Mouse (Mus musculus) left cerebral cortex, postnatal 10 days (tissue): ENCODE results near the gene 1700003F12Rik. TPM values are rescaled to one million over a fixed set of nuclear protein-coding genes. Genes with fewer than 3 reads are reported as not detected.

Source experiments
- DNase-seq, 2 experiments: peaks; one replicate each; pipeline ENCODE4 v3.0.0; 2021 to 2022; ENCODE audit warnings: low spot score in 2 of 2, mixed read lengths in 1 of 2; ENCODE audit errors: extremely low spot score in 1 of 2
- intact Hi-C: fragments of 180-260 bp; cut with DNase I; formaldehyde crosslinking; loops from one replicate; pipeline ENCODE4 v1.15.1; 2025
- total RNA-seq, 2 experiments: library from RNA; stranded (reverse); gene quantifications; 2 replicates each; pipeline ENCODE4 v1.2.3; 2021

1700003F12Rik gene
- total RNA-seq = under 1 TPM in 1 of 2 experiments, not detected in 1; 0.71 TPM

DNA sequence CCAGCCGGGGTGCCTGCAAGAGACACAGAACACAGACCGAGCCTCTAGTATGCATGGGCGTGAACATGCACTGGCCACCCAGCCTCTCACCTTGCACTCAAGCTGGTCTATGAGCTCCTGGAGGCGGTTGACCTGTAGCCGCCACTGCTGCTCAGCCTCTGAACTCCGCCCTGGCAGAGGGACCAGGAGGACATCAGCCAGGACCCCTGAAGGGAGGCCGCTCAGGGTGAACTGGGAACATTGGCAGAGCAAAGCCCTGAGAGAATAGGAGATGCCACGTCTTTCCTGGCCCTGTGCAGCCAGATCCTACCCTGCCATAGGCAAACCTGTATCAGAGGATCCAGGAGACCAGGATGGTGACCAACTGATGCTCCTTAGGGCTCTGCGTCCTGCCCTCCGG is at the start of gene 1700003F12Rik:
TSS of gene 1700003F12Rik (plus strand) at position 375 of the 400 bp plus-strand sequence.
- intact Hi-C loops = no loop called here
- no peak for DNase-seq

DNA sequence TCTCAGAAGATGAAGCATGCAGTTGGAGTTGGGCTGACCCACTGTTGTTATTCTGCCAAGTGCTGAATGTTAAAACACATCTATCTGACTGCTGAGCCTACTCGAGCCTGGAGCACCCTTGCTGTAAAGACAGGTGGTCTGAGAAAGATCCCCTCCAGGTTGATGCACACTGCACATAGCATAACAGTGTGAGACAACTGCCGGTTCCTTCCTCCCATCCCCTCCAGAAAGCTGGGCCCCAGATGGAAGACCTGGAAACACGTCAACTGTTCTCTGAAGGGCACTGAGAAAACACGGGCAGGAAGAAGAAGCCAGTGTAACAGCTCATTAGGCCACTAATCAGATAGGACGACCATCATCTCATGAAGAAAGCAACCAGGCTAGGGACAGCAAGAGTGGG is 48.3 kb upstream of the 1700003F12Rik start:
- DNase-seq = no peak

DNA sequence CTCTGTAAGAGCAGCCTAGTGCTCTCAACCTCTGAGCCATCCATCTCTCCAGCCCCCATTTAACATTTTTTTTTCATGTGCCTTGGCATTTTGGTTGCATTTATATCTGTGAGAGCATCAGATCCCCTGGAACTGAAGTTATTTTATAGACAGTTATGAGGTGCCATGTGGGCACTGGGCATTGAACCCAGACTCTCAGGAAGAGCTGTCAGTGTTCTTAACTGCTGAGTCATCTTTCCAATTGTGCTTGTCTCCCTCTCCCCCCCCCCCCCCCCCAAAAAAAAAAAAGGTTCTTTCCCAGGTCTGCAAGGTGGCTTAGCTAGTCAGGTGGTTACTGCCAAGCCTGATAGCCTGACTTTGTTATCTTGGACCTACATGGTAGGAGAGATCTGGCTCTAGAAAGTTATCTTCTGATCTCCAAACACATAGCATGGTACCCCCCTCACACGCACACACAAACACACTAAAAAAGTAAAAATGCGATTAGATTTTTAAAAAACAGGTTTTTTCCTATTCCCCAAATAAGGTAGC is 47.1 kb upstream of the 1700003F12Rik start:
- DNase-seq = no peak
- intact Hi-C loops = no loop called here

More for the DNA sequence above, 48.3 kb upstream of the 1700003F12Rik start:
- intact Hi-C loops = no loop called here

DNA sequence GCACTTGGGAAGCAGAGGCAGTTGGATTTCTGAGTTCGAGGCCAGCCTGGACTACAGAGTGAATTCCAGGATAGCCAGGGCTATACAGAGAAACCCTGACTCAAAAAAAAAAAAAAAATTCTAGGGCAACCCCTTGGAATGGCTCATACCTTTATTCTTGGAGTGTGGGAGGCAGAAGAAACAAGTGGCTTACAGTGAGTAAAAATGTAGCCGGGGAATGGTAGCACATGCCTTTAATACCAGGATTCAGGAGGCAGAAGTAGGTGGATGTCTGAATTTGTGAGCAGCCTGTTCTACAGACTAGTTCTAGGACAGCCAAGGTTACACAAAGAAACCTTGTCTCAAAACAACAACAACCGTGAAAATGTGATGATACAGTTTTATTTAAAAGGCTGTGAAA is 46.1 kb upstream of the 1700003F12Rik start:
- DNase-seq = no peak
- intact Hi-C loops = no loop called here

DNA sequence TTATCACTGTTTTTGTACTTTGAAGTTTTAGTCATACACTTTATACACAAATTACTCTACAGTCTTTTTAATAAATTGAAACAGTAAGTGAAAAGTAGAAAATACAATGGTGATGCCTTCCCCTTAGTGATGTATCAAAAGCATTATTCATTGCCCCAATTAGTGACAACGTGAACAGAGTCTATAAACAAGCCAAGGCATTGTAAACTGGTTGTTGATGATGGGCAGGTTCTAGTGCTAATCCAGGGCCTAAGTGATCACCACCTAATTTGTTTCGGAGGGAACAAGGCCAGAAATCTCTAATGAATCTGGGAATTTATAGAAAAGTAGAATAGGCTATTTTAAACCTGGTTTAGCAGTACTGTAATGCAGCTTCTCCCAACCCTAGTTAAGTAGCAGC is 39.8 kb upstream of the 1700003F12Rik start:
- intact Hi-C loops = no loop called here
- no peak for DNase-seq

DNA sequence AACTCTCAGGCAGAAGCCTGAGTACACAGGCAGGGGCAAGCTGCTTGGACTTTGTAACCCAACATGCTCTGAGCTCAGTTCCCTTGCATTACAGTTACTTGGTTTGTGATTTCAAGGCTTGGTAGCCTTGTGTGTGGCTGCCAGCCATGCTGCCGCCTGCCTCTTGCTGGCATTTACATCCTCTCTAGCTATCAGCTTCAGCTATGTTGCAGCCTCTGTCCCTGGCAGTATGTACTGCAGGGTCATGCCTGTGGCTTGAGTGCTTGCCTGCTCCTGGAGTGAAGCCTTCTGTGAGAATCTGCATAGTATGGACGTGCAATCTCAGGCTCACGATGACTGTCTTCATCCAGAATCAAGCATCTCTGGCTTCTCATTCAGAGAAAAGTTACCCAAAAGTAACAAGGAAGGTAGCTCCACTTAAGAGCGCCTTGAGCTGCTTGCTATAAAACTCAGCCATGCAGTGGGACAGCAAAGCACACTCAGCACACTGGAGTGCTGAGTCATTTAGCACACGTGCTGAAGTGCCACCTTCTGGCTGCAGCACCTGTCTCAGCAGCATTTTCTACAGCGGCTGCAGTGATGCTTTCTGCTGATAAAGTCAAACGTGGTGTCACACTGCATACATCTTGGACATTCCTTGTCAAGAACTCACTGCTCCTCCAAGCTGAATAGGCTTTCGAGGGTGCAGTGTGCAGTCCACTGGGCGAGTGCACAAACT is 39.2 kb upstream of the 1700003F12Rik start:
- intact Hi-C loops = no loop called here
- DNase-seq = no peak

DNA sequence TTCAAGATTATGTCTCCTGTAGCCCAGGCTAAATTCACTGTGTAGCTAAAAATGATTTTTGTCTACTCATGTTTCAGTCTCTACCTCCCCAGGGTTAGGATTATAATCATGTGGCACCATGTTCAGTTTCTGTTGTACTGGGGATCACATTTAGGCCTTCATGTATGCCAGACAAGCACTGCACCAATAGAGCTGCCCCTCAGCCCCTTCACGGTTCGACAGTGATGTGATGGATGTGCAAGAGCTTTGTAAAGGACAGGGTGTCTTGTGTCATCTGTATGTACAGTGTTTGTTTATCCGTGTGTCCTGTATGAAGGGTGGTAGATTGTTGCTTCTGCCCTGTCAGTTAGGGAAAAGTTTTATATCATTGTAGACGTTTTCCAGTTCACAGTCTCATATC is 38.4 kb upstream of the 1700003F12Rik start:
- intact Hi-C loops = no loop called here
- DNase-seq = no peak

DNA sequence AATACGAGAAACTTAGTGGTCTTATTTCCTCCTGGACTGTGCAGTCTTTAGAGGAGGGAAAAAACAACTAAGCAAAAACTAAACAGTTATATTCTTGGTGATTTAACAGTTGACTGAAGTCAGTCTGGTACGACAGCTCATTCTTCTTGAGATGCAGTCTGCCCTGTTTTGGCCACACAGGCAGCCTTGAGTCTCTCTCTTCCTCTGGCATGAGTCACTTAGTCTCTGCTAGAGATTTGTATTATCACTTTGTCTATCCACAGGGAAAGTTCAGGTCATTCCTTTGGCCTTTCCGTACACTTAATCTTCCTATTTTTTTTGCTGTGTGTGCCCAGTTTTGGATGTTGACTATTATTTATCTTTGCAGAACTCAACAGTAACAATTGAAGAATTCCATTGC is 36.7 kb upstream of the 1700003F12Rik start:
- intact Hi-C loops = no loop called here
- DNase-seq = no peak

DNA sequence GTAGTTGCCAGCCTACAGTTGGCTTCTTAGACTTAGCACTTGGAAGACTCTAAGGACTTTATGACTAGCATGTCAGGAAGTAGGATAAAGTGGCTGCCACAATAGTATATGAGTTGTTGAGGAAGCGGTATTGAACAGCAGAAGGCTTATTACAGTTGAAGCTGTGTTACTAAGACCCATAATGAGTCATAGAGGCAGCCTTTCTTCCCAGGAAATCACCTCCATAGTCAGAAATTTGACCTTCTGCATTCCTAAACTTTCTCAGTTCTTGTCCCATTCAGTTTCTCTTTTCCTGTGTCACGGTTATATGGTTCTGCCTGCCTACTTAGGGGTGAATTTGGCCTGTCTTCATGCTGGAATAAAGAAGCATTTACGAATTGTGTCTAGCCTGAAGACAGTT is 29.9 kb upstream of the 1700003F12Rik start:
- intact Hi-C loops = no loop called here
- no peak for DNase-seq

DNA sequence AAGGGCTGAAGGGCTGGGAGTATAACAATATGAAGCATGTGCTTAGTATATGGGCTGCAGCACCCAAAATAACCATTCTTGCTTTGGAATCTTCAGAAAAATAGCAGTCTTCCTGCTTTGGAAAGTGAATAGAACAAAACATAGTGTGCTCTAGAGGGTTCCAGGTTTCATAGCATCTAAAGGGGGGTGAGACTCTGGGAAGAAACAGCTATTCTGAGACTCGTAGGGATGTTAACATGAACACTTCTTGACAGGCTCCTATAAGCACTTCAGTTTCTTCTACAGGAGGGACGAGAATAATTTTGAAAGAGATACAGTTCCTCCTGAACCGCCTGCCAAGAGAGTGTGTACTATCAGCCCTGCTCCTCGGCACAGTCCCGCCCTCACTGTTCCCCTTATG is 29.5 kb upstream of the 1700003F12Rik start:
- no peak for DNase-seq
- intact Hi-C loops = no loop called here

DNA sequence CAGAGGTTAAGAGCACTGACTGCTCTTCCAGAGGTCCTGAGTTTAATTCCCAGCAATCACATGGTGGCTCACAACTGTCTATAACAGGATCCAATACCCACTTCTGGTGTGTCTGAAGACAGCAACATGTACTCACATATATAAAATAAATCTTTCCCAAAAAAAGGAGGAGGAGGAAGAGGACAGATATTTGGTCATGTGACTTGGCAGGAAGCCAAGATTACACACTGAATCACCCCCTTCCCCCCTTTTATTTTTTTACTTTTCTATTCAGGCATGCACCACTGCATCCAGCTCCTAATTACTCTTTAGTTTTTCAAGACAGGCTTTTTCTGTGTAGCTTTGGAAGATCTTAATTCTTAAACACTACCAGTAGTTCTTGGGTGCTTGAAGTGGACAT is 25.4 kb upstream of the 1700003F12Rik start:
- intact Hi-C loops = no loop called here
- no peak for DNase-seq

DNA sequence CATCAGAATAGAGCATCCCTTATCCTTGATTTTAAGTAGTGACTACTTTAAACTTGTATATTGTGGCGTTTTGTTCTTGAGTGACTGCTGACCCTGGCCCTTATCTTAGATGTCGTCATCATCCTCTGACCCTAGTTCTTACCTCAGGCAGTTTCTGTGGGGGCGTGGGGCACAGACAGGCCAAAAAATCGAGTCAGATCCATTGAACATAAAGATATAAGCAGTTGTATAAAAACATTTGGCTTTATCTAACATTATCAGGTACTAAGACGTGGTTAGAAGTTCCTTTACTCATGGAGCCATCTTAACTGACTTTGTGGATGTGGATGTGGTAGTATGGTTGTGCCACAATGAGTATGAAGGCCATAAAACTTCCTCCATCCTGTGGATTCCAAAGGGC is 24.6 kb upstream of the 1700003F12Rik start:
- intact Hi-C loops = no loop called here
- no peak for DNase-seq

DNA sequence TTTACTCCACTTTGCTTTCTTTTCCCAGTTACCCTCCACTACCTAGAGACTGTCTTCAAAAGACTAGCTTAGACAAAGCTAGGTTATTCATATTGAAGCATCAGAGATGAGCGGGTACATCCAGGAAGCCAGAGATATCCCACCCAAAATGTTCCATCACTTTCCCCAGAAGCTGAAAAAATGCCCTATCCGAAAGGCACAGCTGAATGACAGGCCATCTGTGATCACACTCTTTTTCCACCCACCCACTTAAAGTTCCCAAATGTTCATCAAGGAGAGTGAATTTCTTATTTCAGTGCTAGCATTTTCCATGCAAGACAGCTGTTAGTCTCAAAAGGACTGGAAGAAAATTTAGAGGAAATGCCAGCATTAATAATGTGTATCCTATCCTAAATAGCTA is 21.6 kb upstream of the 1700003F12Rik start:
- DNase-seq = peak in 1 of 2 experiments; percentile 58
- intact Hi-C loops = no loop called here

DNA sequence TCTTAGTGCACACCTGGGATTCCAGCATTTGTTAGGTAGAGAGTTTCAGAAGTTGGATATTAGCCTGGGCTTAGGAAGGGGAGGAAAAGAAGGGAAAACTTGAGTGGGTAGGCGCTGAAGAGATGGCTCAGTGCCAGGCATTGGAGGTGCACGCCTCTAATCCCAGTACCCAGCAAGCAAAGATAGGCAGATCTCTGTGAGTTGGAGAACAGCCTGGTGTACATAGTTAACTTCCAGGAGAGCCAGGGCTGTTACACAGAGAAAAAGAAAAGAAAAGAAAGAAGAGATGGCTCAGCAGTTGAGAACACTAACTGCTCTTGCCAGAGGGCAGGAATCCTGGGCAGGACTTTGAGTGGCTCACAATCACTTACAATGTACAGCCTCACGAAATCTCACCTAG is 20.4 kb upstream of the 1700003F12Rik start:
- intact Hi-C loops = no loop called here
- DNase-seq = no peak

DNA sequence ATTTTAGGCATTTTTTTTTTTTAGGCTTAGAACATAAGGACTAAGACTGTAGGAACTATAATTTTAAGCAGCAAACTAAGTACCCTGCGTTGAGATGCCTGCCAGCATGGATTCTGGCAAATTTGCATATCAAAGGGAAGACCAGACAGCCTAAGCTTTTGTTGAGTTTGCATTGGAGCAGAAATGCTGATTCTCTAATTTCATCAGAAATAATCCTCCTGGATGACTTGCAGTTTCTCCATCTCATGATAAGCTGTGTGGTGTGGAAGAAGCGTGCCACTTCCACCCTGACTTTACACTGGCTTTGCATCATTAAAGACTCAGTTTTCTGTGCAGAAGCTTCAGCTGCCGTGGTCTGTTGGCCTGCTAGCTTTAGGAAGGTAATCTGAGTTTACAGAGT is 14.0 kb upstream of the 1700003F12Rik start:
- intact Hi-C loops = no loop called here
- DNase-seq = no peak

DNA sequence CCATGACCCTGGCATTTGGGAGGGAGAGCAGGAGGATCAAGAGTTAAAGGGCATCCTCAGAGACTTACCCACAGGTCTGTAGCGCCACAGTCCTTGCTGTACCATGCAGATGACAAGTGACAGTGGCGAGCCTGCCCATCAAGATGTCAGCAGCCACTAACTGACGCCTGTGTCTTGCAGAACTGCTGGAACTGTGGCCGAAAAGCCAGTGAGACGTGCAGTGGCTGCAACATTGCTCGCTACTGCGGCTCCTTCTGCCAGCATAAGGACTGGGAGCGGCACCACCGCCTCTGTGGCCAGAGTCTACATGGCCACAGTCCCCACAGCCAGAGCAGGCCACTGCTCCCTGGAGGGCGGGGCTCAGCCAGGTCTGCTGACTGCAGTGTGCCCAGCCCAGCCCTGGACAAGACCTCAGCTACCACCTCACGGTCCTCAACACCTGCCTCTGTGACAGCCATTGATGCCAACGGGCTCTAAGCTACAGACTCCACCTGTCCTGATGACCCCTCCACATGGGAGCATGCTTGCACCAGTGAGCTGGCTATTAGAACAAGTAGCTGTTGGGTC is 12.1 kb upstream of the 1700003F12Rik start:
- intact Hi-C loops = loop anchor here (5.0 kb wide), 1 partner anchor 97 kb away; the partner anchor contains the start of gene Cbfa2t2
- no peak for DNase-seq

DNA sequence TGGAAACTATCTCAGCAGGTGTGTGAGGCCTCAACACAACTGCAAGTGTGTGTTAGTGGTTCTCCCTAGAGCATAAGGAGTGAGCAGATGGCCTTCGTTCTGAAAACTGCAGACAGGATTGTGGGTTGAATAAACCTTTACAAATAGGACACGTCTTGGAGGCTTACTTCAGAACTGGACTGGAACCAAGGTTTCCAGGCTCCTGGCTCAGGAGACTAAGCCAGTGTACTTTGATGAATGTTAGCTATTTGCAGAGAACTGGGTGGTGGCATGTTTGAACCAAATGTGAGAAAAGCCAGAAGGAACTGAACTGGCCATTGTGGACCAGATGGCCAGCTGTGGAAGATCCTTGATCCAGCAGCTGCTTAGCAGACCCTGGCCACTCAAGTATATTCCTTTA is 8.6 kb upstream of the 1700003F12Rik start:
- DNase-seq = no peak

DNA sequence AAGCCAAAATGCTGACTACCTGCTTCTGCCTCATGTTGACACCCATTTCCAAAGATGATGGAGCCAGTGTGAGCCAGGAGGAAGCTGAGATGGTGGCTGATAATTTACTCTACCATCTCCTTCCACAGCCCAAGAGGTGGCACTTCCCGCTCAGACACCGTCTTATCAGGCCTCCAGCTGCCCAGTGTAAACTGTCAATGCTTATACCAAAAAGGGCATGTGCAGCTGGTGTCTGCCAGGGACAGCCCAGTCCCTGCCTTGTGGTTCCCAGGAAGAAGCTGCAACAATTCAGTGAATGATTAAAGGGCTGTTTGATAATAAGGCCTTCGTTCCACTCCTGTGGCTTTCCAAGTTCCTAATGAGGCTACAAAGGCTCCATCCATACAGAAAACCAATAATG is 8.2 kb upstream of the 1700003F12Rik start:
- DNase-seq = no peak
- intact Hi-C loops = loop anchor here (1.0 to 5.0 kb wide), 2 partner anchors 101 to 121 kb away; partner anchors contain the start of gene Cbfa2t2

More for the DNA sequence above, 8.6 kb upstream of the 1700003F12Rik start:
- intact Hi-C loops = loop anchor here (5.0 kb wide), 1 partner anchor 101 kb away; the partner anchor contains the start of gene Cbfa2t2

DNA sequence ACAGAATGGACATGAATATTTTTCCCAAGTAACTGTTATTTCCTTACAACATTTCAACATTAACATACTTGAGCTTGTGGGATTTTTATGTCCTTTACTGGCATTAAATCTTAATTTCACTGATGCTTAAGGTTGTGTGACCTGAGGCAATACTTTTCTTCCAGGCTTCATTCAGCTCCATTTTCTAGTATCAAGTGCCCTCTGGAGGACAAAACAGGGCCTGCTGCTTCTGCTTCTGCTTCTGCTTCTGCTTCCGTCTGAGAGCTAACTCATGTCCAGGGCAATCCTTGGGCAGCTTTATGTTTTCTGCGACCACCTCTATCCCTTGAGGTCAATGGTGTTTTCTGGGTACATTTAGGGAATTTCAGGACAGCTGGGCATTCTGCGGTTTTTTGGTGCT is 7.2 kb upstream of the 1700003F12Rik start:
- intact Hi-C loops = loop anchor here (1.0 to 5.0 kb wide), 2 partner anchors 102 to 122 kb away; partner anchors contain the start of gene Cbfa2t2
- no peak for DNase-seq

DNA sequence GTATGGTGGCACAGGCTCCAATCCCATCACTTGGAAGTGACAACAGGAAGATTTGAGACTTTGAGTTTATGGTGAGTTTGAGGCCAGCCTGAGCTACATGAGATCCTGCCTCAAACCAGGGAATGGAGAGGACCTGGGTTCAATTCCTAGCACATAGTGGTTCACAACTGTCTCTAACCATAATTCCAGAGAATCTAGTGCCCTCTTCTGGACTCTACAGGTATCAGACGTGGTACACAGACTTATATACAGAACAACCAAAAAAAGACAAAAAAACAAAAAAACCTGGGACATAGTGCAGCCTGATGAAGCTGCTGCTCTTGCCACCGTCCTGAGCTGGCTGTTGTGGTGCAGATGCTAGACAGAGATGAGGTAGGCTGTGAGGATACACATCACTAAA is 5.3 kb upstream of the 1700003F12Rik start:
- intact Hi-C loops = no loop called here
- DNase-seq = no peak
